Mouse (Mus musculus) thymus, postnatal 10 days (tissue): ENCODE data around the gene Hapln4.
A peak's percentile ranks its signal among the peaks of the same experiment; 100 is the strongest.

Source experiments
- DNase-seq, 2 experiments: peaks; one replicate each; pipeline ENCODE4 v3.0.0; 2021; ENCODE audit warnings: low spot score in 2 of 2

The Hapln4 gene

GRCm38 (mm10) chr8:70099276-70099675 lies 16.0 kb downstream of the Hapln4 start:
- DNase-seq, result no peak

DNA sequence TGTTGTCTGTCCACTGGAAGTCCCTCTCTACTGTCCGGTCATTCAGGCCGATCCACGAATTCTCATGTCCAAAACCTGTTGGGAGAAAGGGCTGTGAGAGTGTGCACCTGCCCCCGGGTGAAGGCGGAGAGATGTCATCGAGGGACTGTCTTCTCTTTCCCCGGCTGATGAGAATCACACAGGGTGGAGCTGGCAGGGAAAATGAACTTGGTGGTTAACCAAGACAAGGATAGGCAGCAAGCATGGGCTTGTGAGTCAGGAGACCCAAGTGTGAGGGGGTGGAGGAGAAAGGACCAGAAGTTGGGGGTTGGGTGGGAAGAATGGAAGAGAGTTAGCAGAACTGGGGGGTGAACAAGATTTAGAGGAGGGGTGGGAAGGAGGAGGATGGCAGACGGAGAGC lies 17.0 kb downstream of the Hapln4 start:
- no peak for DNase-seq

GRCm38 (mm10) chr8:70104506-70104905 lies 21.2 kb downstream of the Hapln4 start:
- DNase-seq, result peak; percentile 8 to 67

DNA sequence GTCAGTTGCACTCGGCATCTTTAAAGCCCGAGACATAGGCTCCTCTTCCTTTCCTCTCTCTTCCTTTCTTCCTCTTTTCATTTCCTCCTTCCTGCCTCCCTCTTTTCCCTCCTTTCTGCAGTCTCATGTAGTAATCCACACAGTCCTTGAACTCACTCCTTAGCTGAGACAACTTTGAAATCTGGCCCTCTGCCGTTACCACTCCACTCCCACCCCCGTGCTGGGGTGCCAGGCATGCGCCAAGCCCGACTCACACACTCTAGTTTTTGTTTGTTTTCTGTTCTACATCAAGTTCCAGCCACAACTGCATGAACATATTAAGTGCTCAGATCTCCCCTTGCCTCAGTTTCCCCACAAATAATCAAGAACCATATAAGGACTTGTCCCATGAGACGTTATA lies 21.7 kb downstream of the Hapln4 start:
- DNase-seq, result no peak

GRCm38 (mm10) chr8:70110451-70110850 lies 27.2 kb downstream of the Hapln4 start:
- DNase-seq, result no peak

DNA sequence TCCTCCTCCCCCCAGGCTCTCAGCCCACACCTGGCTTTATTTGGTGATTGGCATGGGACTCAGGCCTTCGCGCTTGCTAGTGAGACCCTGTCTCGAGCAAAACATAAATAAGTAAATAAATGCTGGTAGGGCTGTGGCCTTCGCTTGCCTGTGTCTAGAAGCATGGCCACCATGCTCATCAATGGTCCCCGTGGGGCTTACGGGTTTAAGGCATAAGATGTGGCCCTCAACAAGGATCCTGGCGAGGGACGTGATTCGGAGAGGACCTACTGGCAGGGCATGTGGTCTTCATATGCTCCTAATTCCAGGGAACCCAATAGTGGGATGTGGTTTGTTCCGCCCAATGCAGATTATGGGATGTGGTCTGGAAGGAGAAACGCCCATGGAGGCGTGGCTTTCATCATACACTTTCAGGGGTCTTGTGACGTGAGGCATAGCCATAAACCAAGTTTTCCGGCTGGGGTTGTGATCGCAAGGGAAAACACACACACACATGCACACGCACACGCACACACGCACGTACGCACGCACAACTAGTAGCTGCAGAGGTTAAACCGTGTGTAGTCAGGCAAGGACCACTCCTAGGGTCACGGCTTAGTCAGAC lies 28.0 kb downstream of the Hapln4 start:
- no peak for DNase-seq

DNA sequence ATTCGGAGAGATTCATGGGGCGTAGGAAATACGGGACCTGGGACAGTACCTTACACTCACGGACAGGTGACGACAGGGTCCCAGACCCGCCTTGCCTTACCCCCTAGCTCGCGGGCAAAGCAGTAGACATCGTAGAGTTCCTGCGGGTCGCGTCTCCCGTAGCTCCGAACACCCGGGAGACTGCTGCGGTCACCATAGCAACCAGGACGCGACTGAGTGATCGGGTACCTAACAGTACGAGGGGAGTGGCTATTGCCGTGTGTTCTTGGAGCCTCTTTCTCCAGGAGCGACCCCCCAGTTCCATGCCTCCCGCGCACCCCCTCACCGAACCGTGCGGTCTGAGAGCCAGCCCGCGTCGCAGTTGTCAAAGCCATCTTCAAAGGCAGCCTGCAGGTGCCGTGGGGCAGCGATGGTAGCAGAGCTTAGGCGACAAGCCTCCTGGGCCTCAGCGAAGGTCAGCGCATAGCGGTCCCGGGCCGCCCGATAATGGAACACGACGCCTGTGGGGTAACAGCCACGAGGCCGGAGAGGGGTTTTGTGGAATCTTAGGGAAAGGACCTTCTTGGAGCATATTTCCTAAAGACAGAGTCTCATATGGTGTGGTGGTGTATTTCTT lies 29.3 kb downstream of the Hapln4 start:
- no peak for DNase-seq

DNA sequence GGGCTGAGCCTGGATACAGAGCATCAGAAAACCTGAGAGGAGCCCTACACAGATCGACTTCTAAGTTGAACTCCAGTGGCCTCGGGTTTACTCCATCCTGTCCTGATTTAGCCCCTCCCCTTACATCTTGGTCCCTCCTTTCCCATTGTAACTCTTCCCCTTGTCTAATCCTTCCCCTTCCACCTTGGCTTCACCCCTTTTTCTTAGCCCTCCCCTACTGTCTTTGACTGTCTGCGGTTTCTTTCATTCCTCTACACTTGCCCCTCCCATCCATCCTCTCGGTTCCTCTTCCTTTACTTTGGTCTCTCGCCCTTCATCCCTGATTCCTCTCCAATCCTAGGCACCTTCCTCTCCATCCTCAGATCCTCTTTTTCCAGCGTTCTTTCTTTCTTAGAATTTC lies 31.2 kb downstream of the Hapln4 start:
- no peak for DNase-seq

GRCm38 (mm10) chr8:70114892-70115291 lies 31.6 kb downstream of the Hapln4 start:
- DNase-seq, result no peak

DNA sequence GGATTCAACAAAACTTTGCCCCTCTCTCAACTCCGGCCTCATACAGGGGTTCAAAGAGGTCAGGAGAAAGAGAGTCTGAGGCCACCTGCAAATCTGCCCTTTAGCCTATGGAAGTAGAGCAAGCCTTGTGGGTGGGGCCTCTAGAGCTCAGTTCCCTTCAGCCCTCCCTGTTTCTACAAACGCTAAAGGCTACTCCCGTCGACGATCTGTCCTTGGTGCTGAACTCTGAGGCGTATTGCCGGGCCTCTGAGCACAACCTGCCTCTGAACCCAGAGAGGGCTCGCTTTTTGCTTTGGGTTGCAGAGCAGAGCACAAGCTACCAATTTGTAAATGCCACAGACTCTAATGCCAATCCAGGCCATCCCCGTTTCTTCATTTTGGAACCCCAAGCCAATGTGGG lies 34.4 kb downstream of the Hapln4 start:
- peak in 1 of 2 experiments; percentile 25 for DNase-seq

DNA sequence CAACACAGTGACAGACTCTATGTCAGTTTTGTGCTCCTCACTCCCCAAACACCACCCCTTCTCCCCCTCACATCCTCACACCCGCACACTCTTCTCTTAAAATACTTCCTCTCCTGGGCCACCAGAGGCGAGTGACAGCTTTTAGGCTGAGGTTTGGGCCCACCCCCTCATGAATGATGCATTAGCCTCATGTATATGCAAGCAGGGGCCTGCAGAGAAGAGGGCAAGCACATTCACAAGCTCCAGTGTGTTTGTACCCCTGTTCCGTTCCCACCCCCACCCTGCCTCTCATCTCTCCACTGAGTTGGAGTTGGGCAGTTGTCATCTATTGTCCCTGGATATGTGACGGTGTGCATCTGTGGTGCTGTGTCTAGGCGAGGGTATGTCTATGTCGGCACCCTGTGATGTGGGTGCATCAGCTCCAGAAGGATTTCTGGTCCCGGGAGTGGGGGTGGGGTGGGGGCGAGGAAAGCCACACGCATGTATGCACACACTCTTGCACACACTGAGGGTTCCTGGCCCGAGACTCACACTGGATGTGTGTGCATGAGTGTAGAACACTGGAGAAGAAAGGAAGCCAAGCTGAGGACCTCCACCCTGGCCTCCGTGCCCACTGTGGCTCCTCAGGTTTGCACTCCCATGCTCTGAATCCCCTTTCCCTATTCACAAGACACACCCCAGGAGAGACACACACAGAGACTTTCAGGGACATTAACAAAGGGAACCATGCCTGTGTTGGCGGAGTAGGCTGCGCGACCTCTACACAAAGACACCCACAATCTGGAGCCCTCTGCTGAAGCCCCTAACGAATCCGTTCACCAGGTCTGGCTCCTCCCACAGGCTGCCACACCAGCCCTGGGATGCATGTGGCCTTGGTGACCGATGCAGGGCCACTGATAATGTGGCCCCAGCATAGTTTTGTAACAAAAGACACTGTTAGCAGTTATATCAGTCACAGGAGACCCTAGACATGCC lies 35.8 kb downstream of the Hapln4 start:
- DNase-seq, result no peak

GRCm38 (mm10) chr8:70120667-70121066 lies 37.4 kb downstream of the Hapln4 start, which contains the start of gene Ncan:
Gene Ncan (minus strand): TSS chr8:70120873.
- DNase-seq, result peak in 1 of 2 experiments; percentile 38

DNA sequence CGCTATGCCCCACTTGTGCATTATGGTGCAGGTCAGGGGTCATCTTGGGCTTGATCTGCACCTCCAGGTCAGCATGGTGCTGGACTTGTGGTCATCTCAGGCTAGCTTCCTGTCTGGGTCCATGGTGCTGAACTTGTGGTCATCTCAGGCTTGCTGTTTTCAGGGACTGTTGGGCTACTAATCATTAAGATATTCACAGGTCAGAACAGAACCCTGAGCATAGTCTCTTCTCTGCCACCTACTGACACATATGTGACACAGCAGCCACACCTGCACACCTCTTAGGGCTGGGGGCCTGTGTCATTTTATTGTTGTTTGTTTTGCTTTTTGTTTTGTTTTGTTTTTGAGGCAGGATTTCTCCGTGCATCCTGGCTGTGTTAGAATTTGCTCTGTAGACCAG lies 39.6 kb downstream of the Hapln4 start:
- DNase-seq, result no peak

DNA sequence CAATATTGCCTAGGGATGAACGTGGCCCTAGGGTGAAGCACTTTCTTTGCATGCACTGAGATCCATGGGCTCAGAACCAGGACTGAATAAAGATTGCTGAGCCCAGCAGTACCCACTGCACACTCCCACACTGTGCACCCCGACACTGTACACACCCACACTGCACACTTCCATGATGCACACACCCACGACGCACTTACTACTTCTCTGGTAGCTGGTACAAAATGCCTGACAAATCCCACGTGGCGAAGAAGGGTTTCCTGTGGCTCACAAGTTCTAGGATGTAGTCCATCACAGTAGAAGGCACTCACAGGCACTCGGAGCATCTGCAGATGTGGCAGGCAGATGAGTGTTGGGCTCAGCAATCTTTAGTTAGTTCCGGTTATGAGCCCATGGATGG lies 41.7 kb downstream of the Hapln4 start:
- DNase-seq, result no peak

GRCm38 (mm10) chr8:70128435-70128834 lies 45.2 kb downstream of the Hapln4 start:
- DNase-seq, result no peak

- DNase-seq, result no peak
These were observed 46.2 kb downstream of the Hapln4 start for GRCm38 (mm10) chr8:70129309-70129952.

GRCm38 (mm10) chr8:70130066-70130465 lies 46.8 kb downstream of the Hapln4 start:
- DNase-seq, result no peak

DNA sequence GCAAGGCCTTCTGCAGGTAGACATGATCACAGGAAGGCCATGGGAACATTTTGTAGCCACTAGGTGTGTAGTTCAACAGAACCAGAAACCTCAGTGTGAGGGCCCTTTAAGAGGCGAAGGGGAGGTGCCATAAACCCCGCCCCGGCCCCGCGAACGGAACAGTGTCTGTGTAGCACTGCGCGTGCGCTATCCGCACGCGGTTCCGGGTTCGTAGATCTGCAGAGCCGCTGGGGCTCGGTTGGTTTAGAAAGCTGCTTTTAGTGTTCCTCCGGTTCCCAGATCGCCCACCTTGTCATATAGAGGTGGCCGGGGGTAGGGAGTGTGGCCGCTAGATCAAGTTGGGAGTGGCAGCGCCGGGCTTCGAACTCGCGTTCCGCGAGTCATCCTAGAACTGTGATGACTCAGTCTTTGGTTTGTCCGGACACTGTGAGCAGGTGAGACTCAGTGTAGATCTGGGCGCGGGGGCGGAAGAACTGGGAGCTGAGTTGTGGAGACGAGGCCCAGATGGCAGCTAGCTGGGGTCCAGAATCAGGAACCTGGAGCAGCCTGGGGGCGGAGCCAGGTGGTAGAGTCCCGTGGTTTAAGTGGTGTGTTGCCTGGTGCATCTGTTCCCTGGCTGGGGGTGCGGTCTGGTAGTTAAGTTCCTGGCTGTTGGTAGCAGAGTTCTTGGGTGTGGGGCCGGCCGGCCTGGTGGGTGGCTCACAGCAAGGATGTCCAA lies 48.1 kb downstream of the Hapln4 start, which contains the start of gene Nr2c2ap:
Gene Nr2c2ap (plus strand): TSS at position 168 of the 718 bp plus-strand sequence.
- peak; percentile 69 to 84 for DNase-seq

GRCm38 (mm10) chr8:70134086-70134485 lies 50.8 kb downstream of the Hapln4 start:
- DNase-seq, result no peak

DNA sequence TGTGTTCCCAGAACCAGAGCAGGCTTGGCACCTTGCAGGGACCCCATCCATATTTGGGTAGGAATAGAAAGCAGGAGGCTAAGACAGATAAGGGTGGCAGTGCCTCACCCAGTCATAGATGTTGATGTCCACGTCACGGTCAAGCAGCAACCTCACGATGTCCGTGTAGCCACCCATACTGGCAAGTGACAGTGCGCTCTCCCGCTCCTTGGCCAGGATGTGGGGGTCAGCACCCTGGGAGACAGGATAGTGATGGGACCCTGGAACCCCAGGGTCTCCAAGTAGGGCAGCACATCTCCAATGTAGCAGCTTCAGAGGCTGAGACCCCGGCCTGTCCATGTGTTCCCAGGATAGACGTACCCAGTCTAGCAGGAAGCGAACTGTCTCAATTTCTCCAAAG lies 51.7 kb downstream of the Hapln4 start:
- no peak for DNase-seq

- DNase-seq, result no peak
These were observed 53.3 kb downstream of the Hapln4 start for GRCm38 (mm10) chr8:70136591-70136990.
